In the genomic region with DNA sequence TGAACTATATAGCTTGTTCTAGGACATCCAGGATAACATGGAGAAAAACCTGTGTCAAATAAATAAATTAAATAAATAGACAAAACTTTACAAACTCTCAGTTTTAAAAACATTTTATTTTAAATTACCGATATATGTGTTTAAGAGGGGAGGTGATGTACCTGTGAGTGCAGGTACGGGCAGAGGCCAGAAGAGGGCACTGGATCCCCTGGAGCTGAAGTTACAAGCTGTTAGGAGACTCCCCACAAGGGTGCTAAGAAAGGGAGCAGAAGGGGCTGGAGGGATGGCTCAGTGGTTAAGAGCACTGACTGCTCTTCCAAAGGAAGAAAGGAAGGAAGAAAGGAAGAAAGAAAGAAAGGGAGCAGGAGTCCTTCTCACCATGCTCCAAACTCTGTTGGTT, we compare ENCODE assay signal across 25 mouse cellular contexts. TPM values are rescaled to one million over a fixed set of nuclear protein-coding genes. Genes with fewer than 3 reads are reported as not detected.
DNase-seq lines count a peak whose midpoint lies in the region; ATAC-seq and TF ChIP-seq lines count a peak whose summit lies in the region.
"Had no signal": no experiment of that assay in that cellular context is flagged by ENCODE, and none has a peak within 500 bp of the region (broad histone marks: within the 10 kb centered on the region; RNA-seq: fewer than 3 reads in every experiment).

No protein-coding gene starts in this region.

- ATAC-seq in liver, embryonic 14.5 days (ENCODE audit: insufficient read depth): no peak
- no peak for ATAC-seq in liver, embryonic 11.5 days (replicated peaks; ENCODE audit: low FRiP score)
- no peak for ATAC-seq in midbrain, postnatal 0 days (ENCODE audit: low FRiP score)
- ATAC-seq: forebrain, postnatal 0 days had no signal

- H3K4me2 ChIP-seq in liver, embryonic 14.5 days (ENCODE audit: low read depth): no peak overlapping the region
- no peak overlapping the region for H3K4me2 ChIP-seq in liver, embryonic 11.5 days
- no peak overlapping the region for H3K4me2 ChIP-seq in midbrain, postnatal 0 days (ENCODE audit: low read depth, low read length, poor library complexity, severe bottlenecking)
- H3K4me2 ChIP-seq: limb, embryonic 12.5 days had no signal

- peaks cover 1% of the 10 kb centered on the region; the same call in 1 of the 2 replicates for H3K4me1 ChIP-seq in heart, adult 2 months (ENCODE audit: control insufficient read depth, insufficient read depth, low read length)
- peaks cover 3 to 10% of the 10 kb centered on the region in 2 experiments for H3K4me1 ChIP-seq in liver, embryonic 14.5 days (replicated peaks; ENCODE audit: control insufficient read depth in 2 of 2, insufficient read depth in 2 of 2, low read length in 1 of 2)
- H3K4me1 ChIP-seq in liver, embryonic 11.5 days (replicated peaks; ENCODE audit: control insufficient read depth, insufficient read depth, low read length): peaks cover 21% of the 10 kb centered on the region
- H3K4me1 ChIP-seq in E14TG2a.4 (replicated peaks; ENCODE audit: low read depth, low read length): peaks cover 52% of the 10 kb centered on the region
- peaks cover 12% of the 10 kb centered on the region for H3K4me1 ChIP-seq in midbrain, postnatal 0 days (ENCODE audit: insufficient read depth, low read length)

- H3K4me3 ChIP-seq in heart, adult 2 months: no peak overlapping the region
- H3K4me3 ChIP-seq in liver, embryonic 14.5 days (ENCODE audit: insufficient read depth in 1 of 2, low read depth in 2 of 2, low read length in 2 of 2): no peak overlapping the region
- H3K4me3 ChIP-seq in liver, embryonic 11.5 days (ENCODE audit: low read depth, low read length): no peak overlapping the region
- H3K4me3 ChIP-seq in E14TG2a.4 (replicated peaks; ENCODE audit: low read length): no peak overlapping the region
- no peak overlapping the region for H3K4me3 ChIP-seq in midbrain, postnatal 0 days (ENCODE audit: low read depth, low read length)
- H3K4me3 ChIP-seq: limb, embryonic 12.5 days had no signal

- no peaks in the 10 kb centered on the region for H3K27me3 ChIP-seq in heart, adult 2 months (ENCODE audit: control insufficient read depth, insufficient read depth, low read length)
- H3K27me3 ChIP-seq in liver, embryonic 14.5 days (ENCODE audit: control insufficient read depth, insufficient read depth, low read length): no peaks in the 10 kb centered on the region
- H3K27me3 ChIP-seq in liver, embryonic 11.5 days (replicated peaks; ENCODE audit: control insufficient read depth, insufficient read depth, low read length): no peaks in the 10 kb centered on the region
- 0 out of 2 replicates have a peak, but pooled peaks cover 4% of the 10 kb centered on the region for H3K27me3 ChIP-seq in E14TG2a.4 (ENCODE audit: insufficient read depth, low read length)
- H3K27me3 ChIP-seq in midbrain, postnatal 0 days (ENCODE audit: insufficient read depth, low read length): no peaks in the 10 kb centered on the region
- H3K27me3 ChIP-seq: limb, embryonic 12.5 days had no signal

- no peak for TF ChIP-seq EP300 in heart, adult 2 months (IDR thresholded peaks at IDR 0.05; ENCODE audit: insufficient read depth, low read depth, low read length)
- TF ChIP-seq EP300 in liver, embryonic 14.5 days (IDR thresholded peaks at IDR 0.05; ENCODE audit: low read depth): no peak

- intact Hi-C loops in heart, adult 2 months (cut with DNase I): loop anchor here (5.0 kb wide), 1 partner anchor 34 kb away; no protein-coding TSS in a partner anchor
- intact Hi-C loops in heart, postnatal 36 days (cut with DNase I): loop anchor here (5.0 to 10.0 kb wide), 2 partner anchors 353 to 894 kb away; partner anchors contain the start of gene Ddx39b

- no peak overlapping the region for H3K9ac ChIP-seq in heart, adult 2 months (ENCODE audit: low read depth, low read length)
- no peak overlapping the region for H3K9ac ChIP-seq in liver, embryonic 14.5 days (replicated peaks)
- no peak overlapping the region for H3K9ac ChIP-seq in liver, embryonic 11.5 days (ENCODE audit: low read depth, low read length)
- H3K9ac ChIP-seq in midbrain, postnatal 0 days (replicated peaks; ENCODE audit: low read length, poor library complexity, severe bottlenecking): no peak overlapping the region
- H3K9ac ChIP-seq: forebrain, postnatal 0 days; limb, embryonic 12.5 days had no signal

- no peak for TF ChIP-seq POLR2A in heart, adult 2 months (IDR thresholded peaks at IDR 0.05; ENCODE audit: insufficient read depth, low read depth, low read length)

- H3K36me3 ChIP-seq in heart, adult 2 months (ENCODE audit: control insufficient read depth, insufficient read depth, low read length): no peaks in the 10 kb centered on the region
- H3K36me3 ChIP-seq in liver, embryonic 14.5 days (replicated peaks; ENCODE audit: control insufficient read depth, insufficient read depth, low read depth): no peaks in the 10 kb centered on the region
- peaks cover 4% of the 10 kb centered on the region for H3K36me3 ChIP-seq in liver, embryonic 11.5 days (ENCODE audit: control insufficient read depth, insufficient read depth, low read length)
- H3K36me3 ChIP-seq in E14TG2a.4 (ENCODE audit: insufficient read depth, low read length): peaks cover 9% of the 10 kb centered on the region; the same call in 1 of the 2 replicates
- H3K36me3 ChIP-seq in midbrain, postnatal 0 days (ENCODE audit: insufficient read depth, low read length): no peaks in the 10 kb centered on the region

- WGBS in heart, adult 2 months: 93% methylated on average over 2 of the region's 2 CpGs
- 85% methylated on average over 2 of the region's 2 CpGs for WGBS in liver, embryonic 14.5 days (ENCODE audit: insufficient replicate concordance)
- WGBS in liver, embryonic 11.5 days: 92% methylated on average over 2 of the region's 2 CpGs
- WGBS in midbrain, postnatal 0 days: 98% methylated on average over 2 of the region's 2 CpGs

- no peak for DNase-seq in heart, adult 2 months
- DNase-seq in heart, postnatal 36 days: no peak
- no peak for DNase-seq in liver, embryonic 14.5 days (ENCODE audit: low read depth in 3 of 3, low spot score in 3 of 3)
- no peak for DNase-seq in liver, embryonic 11.5 days (ENCODE audit: low spot score)
- peak; percentile 35 for DNase-seq in naive thymus-derived CD4-positive, alpha-beta T cell, adult 2 months (ENCODE audit: low read depth)
- no peak for DNase-seq in cerebellum, adult 11-12 months
- DNase-seq in midbrain, postnatal 0 days (ENCODE audit: low spot score): no peak
- DNase-seq: adrenal gland, adult 8-10 months; cerebellum, postnatal 25 days; embryo, embryonic 11 days; forebrain, postnatal 0 days; heart, postnatal 4 days; kidney, adult 8-10 months; lung, adult 18-20 months; retina, postnatal 1 day; thymus, postnatal 36 days had no signal

- no peaks in the 10 kb centered on the region for H3K79me2 ChIP-seq in heart, adult 2 months (replicated peaks; ENCODE audit: control insufficient read depth, insufficient read depth, low read length)

- H3K9me3 ChIP-seq in liver, embryonic 14.5 days (ENCODE audit: control insufficient read depth, low read length): no peaks in the 10 kb centered on the region
- peaks cover 3% of the 10 kb centered on the region; the same call in 1 of the 2 replicates for H3K9me3 ChIP-seq in liver, embryonic 11.5 days (ENCODE audit: control insufficient read depth, low read length)
- no peaks in the 10 kb centered on the region for H3K9me3 ChIP-seq in E14TG2a.4 (ENCODE audit: low read length)
- H3K9me3 ChIP-seq in midbrain, postnatal 0 days (ENCODE audit: low read length): no peaks in the 10 kb centered on the region
- H3K9me3 ChIP-seq: limb, embryonic 12.5 days had no signal

- TF ChIP-seq CTCF in heart, adult 2 months (IDR thresholded peaks at IDR 0.05): peak; percentile 30
- peak; percentile 57 for TF ChIP-seq CTCF in liver, embryonic 14.5 days (IDR thresholded peaks at IDR 0.05; ENCODE audit: low read depth)
- peak; percentile 60 for TF ChIP-seq CTCF in E14TG2a.4 (conservative IDR thresholded peaks at IDR 0.05; ENCODE audit: low read length)
- TF ChIP-seq CTCF in midbrain, postnatal 0 days (IDR thresholded peaks at IDR 0.05): no peak

- no peak overlapping the region for H3K27ac ChIP-seq in heart, adult 2 months
- H3K27ac ChIP-seq in liver, embryonic 14.5 days: no peak overlapping the region
- no peak overlapping the region for H3K27ac ChIP-seq in liver, embryonic 11.5 days (ENCODE audit: low read depth, low read length)
- H3K27ac ChIP-seq in midbrain, postnatal 0 days (ENCODE audit: low read depth, low read length): no peak overlapping the region
- H3K27ac ChIP-seq: limb, embryonic 12.5 days had no signal

RNA-seq across cellular contexts. Expression of gene C2, which starts 6.7 kb away (rescaled TPM):
- total RNA-seq in heart, adult 2 months (2021): 1 to 10 TPM; 1.8 to 3.1 TPM
- polyA plus RNA-seq in heart, adult 2 months (2012; rRNA removed): 4.5 and 8.1 TPM in 2 replicates
- 1 to 10 TPM; 3.1 to 4.4 TPM for total RNA-seq in heart, postnatal 36 days (2021)
- polyA plus RNA-seq in liver, embryonic 14.5 days (2012; rRNA removed): 14.6 and 15.6 TPM in 2 replicates
- polyA plus RNA-seq in liver, embryonic 14.5 days (2014; fragmentation: Nextera tagmentation; extraction: Ambion mirVana): 14.1 and 15.8 TPM in 2 replicates
- polyA plus RNA-seq in liver, embryonic 11.5 days (2014; fragmentation: Nextera tagmentation; extraction: Ambion mirVana): 8.1 and 9.0 TPM in 2 replicates
- 2.9 and 3.1 TPM in 2 replicates for total RNA-seq in midbrain, postnatal 0 days (2014; rRNA removed)
- 6.0 and 7.0 TPM in 2 replicates for polyA plus RNA-seq in midbrain, postnatal 0 days (2015; fragmentation: Nextera tagmentation; extraction: Ambion mirVana)

RNA-seq across cellular contexts. Expression of gene Ehmt2, which starts 6.9 kb away (rescaled TPM):
- total RNA-seq in heart, adult 2 months (2021): 10 to 100 TPM; 38.0 to 42.6 TPM
- polyA plus RNA-seq in heart, adult 2 months (2012; rRNA removed): 61.6 and 64.0 TPM in 2 replicates
- total RNA-seq in heart, postnatal 36 days (2021): 10 to 100 TPM; 44.6 to 49.8 TPM
- 28.5 and 29.7 TPM in 2 replicates for polyA plus RNA-seq in liver, embryonic 14.5 days (2012; rRNA removed)
- 10.2 TPM in 2 replicates for polyA plus RNA-seq in liver, embryonic 14.5 days (2014; fragmentation: Nextera tagmentation; extraction: Ambion mirVana)
- 43.6 and 50.9 TPM in 2 replicates for polyA plus RNA-seq in liver, embryonic 11.5 days (2014; fragmentation: Nextera tagmentation; extraction: Ambion mirVana)
- total RNA-seq in midbrain, postnatal 0 days (2014; rRNA removed): 312 and 375 TPM in 2 replicates
- polyA plus RNA-seq in midbrain, postnatal 0 days (2015; fragmentation: Nextera tagmentation; extraction: Ambion mirVana): 58.8 and 69.0 TPM in 2 replicates

RNA-seq across cellular contexts. Expression of gene Gm20547, which starts 9.5 kb away (rescaled TPM):
- not detected for total RNA-seq in heart, adult 2 months (2021)
- polyA plus RNA-seq in heart, adult 2 months (2012; rRNA removed): not detected in 2 replicates
- total RNA-seq in heart, postnatal 36 days (2021): not detected
- polyA plus RNA-seq in liver, embryonic 14.5 days (2012; rRNA removed): 0.02 TPM in 2 replicates
- not detected in 2 replicates for polyA plus RNA-seq in liver, embryonic 14.5 days (2014; fragmentation: Nextera tagmentation; extraction: Ambion mirVana)
- polyA plus RNA-seq in liver, embryonic 11.5 days (2014; fragmentation: Nextera tagmentation; extraction: Ambion mirVana): 0.09 TPM in 1 of 2 replicates, not detected in the other
- total RNA-seq in midbrain, postnatal 0 days (2014; rRNA removed): not detected in 2 replicates
- polyA plus RNA-seq in midbrain, postnatal 0 days (2015; fragmentation: Nextera tagmentation; extraction: Ambion mirVana): 0.10 and 0.25 TPM in 2 replicates
- total RNA-seq: forebrain, postnatal 0 days; gastrocnemius, adult 18-20 months; granulocyte monocyte progenitor cell, adult 5-6 weeks; heart, postnatal 4 days; megakaryocyte-erythroid progenitor cell, adult 5-6 weeks had no signal
- polyA plus RNA-seq: C2C12; embryonic facial prominence, embryonic 14.5 days; forebrain, postnatal 0 days; heart, embryonic 14.5 days; neural tube, embryonic 11.5 days had no signal

RNA-seq across cellular contexts. Expression of gene Zbtb12, which starts 12.1 kb away (rescaled TPM):
- total RNA-seq in heart, adult 2 months (2021): 1 to 10 TPM; 7.9 to 9.0 TPM
- 10.0 and 11.0 TPM in 2 replicates for polyA plus RNA-seq in heart, adult 2 months (2012; rRNA removed)
- total RNA-seq in heart, postnatal 36 days (2021): 1 to 10 TPM; 7.5 to 7.7 TPM
- polyA plus RNA-seq in liver, embryonic 14.5 days (2012; rRNA removed): 5.1 and 6.2 TPM in 2 replicates
- 0.10 and 0.14 TPM in 2 replicates for polyA plus RNA-seq in liver, embryonic 14.5 days (2014; fragmentation: Nextera tagmentation; extraction: Ambion mirVana)
- 0.45 and 0.86 TPM in 2 replicates for polyA plus RNA-seq in liver, embryonic 11.5 days (2014; fragmentation: Nextera tagmentation; extraction: Ambion mirVana)
- 36.9 and 39.1 TPM in 2 replicates for total RNA-seq in midbrain, postnatal 0 days (2014; rRNA removed)
- 7.0 and 8.1 TPM in 2 replicates for polyA plus RNA-seq in midbrain, postnatal 0 days (2015; fragmentation: Nextera tagmentation; extraction: Ambion mirVana)

RNA-seq across cellular contexts. Expression of gene Slc44a4, which starts 22.9 kb away (rescaled TPM):
- not detected for total RNA-seq in heart, adult 2 months (2021)
- polyA plus RNA-seq in heart, adult 2 months (2012; rRNA removed): 1.1 TPM in 1 of 2 replicates, not detected in the other
- total RNA-seq in heart, postnatal 36 days (2021): not detected
- polyA plus RNA-seq in liver, embryonic 14.5 days (2012; rRNA removed): 1.0 and 1.6 TPM in 2 replicates
- 2.5 and 2.7 TPM in 2 replicates for polyA plus RNA-seq in liver, embryonic 14.5 days (2014; fragmentation: Nextera tagmentation; extraction: Ambion mirVana)
- polyA plus RNA-seq in liver, embryonic 11.5 days (2014; fragmentation: Nextera tagmentation; extraction: Ambion mirVana): 0.97 and 1.3 TPM in 2 replicates
- total RNA-seq in midbrain, postnatal 0 days (2014; rRNA removed): 0.49 TPM in 1 of 2 replicates, not detected in the other
- polyA plus RNA-seq in midbrain, postnatal 0 days (2015; fragmentation: Nextera tagmentation; extraction: Ambion mirVana): 0.11 TPM in 1 of 2 replicates, not detected in the other
- total RNA-seq: forebrain, postnatal 0 days; gastrocnemius, adult 18-20 months; heart, postnatal 4 days; megakaryocyte-erythroid progenitor cell, adult 5-6 weeks had no signal
- polyA plus RNA-seq: forebrain, postnatal 0 days; heart, embryonic 14.5 days; limb, embryonic 12.5 days; neural tube, embryonic 11.5 days had no signal
